Mouse (Mus musculus): Measurements from ENCODE around the gene Tmem178b. TPM values are rescaled to one million over a fixed set of nuclear protein-coding genes. Genes with fewer than 3 reads are reported as not detected.

Gene Tmem178b
- polyA plus RNA-seq, 1 experiment: not detected

- Histone ChIP-seq H3K4me3 (replicated peaks; ENCODE audit: control insufficient read depth, low read depth, low read length) (no peak overlapping the region), H3K4me1 (ENCODE audit: control insufficient read depth, insufficient read depth, low read length) (no peaks in the 10 kb centered on the region), H3K27ac (ENCODE audit: control insufficient read depth, insufficient read depth, low read depth, low read length, poor library complexity) (no peak overlapping the region)
- WGBS: 38% methylated on average over 5 of the region's 5 CpGs
- TF ChIP-seq CTCF (IDR thresholded peaks at IDR 0.05; ENCODE audit: control insufficient read depth, insufficient read depth, low read length) (no peak), POLR2A (IDR thresholded peaks at IDR 0.05; ENCODE audit: borderline replicate concordance, control insufficient read depth, low read depth, low read length) (no peak)
Observed at GRCm38 (mm10) chr6:40091250-40091651, 218.2 kb downstream of the Tmem178b start.

GRCm38 (mm10) chr6:40098498-40098897 is 225.4 kb downstream of the Tmem178b start:
- Histone ChIP-seq H3K4me3 (replicated peaks; ENCODE audit: control insufficient read depth, low read depth, low read length) (no peak overlapping the region), H3K4me1 (ENCODE audit: control insufficient read depth, insufficient read depth, low read length) (no peaks in the 10 kb centered on the region), H3K27ac (ENCODE audit: control insufficient read depth, insufficient read depth, low read depth, low read length, poor library complexity) (no peak overlapping the region)
- WGBS: 64% methylated on average over 2 of the region's 2 CpGs
- TF ChIP-seq CTCF (IDR thresholded peaks at IDR 0.05; ENCODE audit: control insufficient read depth, insufficient read depth, low read length) (no peak), POLR2A (IDR thresholded peaks at IDR 0.05; ENCODE audit: borderline replicate concordance, control insufficient read depth, low read depth, low read length) (no peak)

DNA sequence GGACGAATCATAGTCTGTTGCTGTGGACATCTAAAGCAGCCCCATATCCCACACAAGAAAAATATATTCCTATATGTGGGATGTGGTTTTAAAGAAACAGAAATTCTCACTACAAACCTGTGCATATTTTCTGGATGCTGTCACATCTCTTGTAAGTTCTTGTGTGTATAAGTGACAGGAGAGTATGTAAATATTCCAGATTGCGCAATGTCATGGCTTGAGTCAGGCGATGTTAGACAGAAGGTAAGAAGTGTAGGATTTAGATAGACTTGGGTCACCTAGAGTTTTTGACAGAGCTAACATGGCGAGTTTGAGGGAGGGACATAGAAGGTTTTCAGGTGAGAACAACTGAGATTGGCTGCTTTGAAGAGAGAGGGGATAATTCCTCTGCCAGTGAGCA is 228.7 kb downstream of the Tmem178b start:
- no peaks in the 10 kb centered on the region for H3K4me1 ChIP-seq (ENCODE audit: control insufficient read depth, insufficient read depth, low read length)
- WGBS: 70% methylated on average over 4 of the region's 4 CpGs
- H3K4me3 ChIP-seq (replicated peaks; ENCODE audit: control insufficient read depth, low read depth, low read length): no peak overlapping the region
- no peak overlapping the region for H3K27ac ChIP-seq (ENCODE audit: control insufficient read depth, insufficient read depth, low read depth, low read length, poor library complexity)
- TF ChIP-seq POLR2A (IDR thresholded peaks at IDR 0.05; ENCODE audit: borderline replicate concordance, control insufficient read depth, low read depth, low read length): no peak
- TF ChIP-seq CTCF (IDR thresholded peaks at IDR 0.05; ENCODE audit: control insufficient read depth, insufficient read depth, low read length): no peak

DNA sequence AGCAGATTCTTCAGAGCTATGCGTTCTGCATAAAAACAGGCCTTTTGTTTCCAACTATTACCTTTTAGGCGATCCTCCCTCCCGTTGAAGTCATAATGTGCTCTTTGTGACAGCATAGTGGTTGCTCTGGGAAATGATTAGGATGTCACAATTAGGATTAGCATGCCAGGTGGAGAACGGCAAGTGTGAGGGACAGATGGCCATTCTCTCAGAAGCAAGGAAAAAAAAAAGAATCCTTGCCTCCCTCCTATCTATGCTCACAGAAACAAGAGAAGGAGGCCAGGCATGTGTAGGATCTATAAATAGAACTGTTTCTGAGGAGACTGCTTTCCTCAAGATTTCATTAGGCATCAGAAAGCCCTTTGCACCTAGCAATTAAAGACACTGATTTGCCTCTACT is 229.8 kb downstream of the Tmem178b start:
- TF ChIP-seq CTCF (IDR thresholded peaks at IDR 0.05; ENCODE audit: control insufficient read depth, insufficient read depth, low read length) (no peak), POLR2A (IDR thresholded peaks at IDR 0.05; ENCODE audit: borderline replicate concordance, control insufficient read depth, low read depth, low read length) (no peak)
- WGBS: 71% methylated on average over 4 of the region's 4 CpGs
- Histone ChIP-seq H3K4me1 (ENCODE audit: control insufficient read depth, insufficient read depth, low read length) (no peaks in the 10 kb centered on the region), H3K4me3 (replicated peaks; ENCODE audit: control insufficient read depth, low read depth, low read length) (no peak overlapping the region), H3K27ac (ENCODE audit: control insufficient read depth, insufficient read depth, low read depth, low read length, poor library complexity) (no peak overlapping the region)

DNA sequence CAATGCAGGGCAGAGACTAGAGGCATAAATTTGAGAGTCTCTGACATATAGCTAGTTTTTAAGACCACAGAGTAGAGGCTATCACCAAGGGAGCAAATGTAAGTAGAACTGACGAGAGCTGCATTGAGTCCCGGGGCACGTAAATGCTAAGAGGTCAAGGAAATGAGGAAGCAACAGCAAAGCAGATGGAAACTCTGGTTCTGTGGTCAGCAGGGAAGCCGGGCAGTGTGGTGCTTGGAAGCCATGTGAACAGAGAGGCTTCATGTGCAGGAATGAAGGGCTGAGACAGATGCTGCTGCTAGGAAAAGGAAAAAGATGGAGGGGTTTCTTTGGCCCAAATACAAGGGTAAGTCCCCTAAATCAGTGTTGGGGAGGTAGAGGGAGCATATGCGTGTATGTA is 237.0 kb downstream of the Tmem178b start:
- Histone ChIP-seq H3K27ac (ENCODE audit: control insufficient read depth, insufficient read depth, low read depth, low read length, poor library complexity) (no peak overlapping the region), H3K4me1 (ENCODE audit: control insufficient read depth, insufficient read depth, low read length) (no peaks in the 10 kb centered on the region), H3K4me3 (replicated peaks; ENCODE audit: control insufficient read depth, low read depth, low read length) (no peak overlapping the region)
- WGBS: 10% methylated on average over 5 of the region's 5 CpGs
- TF ChIP-seq POLR2A (IDR thresholded peaks at IDR 0.05; ENCODE audit: borderline replicate concordance, control insufficient read depth, low read depth, low read length) (no peak), CTCF (IDR thresholded peaks at IDR 0.05; ENCODE audit: control insufficient read depth, insufficient read depth, low read length) (no peak)

DNA sequence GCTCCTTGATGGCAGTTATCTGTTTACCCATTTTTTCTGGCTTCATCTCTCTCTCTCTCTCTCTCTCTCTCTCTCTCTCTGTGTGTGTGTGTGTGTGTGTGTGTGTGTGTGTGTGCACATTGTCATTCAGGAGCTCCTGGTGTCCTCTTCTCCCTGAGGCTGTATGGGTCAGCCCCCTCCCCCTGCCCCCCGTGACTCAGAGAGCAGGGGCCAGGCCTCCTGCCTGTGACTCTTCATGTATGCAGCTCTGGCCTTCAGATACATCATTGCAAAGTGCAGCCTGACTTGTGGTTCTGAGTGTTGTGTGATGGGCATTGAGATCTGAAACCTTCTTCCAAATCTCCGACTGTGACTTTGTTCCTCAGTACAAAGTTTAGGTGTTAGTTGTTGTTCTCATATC is 237.7 kb downstream of the Tmem178b start:
- 63% methylated on average over 2 of the region's 2 CpGs for WGBS
- TF ChIP-seq POLR2A (IDR thresholded peaks at IDR 0.05; ENCODE audit: borderline replicate concordance, control insufficient read depth, low read depth, low read length) (no peak), CTCF (IDR thresholded peaks at IDR 0.05; ENCODE audit: control insufficient read depth, insufficient read depth, low read length) (no peak)
- no peak overlapping the region for H3K4me3 ChIP-seq (replicated peaks; ENCODE audit: control insufficient read depth, low read depth, low read length)
- H3K4me1 ChIP-seq (ENCODE audit: control insufficient read depth, insufficient read depth, low read length): no peaks in the 10 kb centered on the region
- no peak overlapping the region for H3K27ac ChIP-seq (ENCODE audit: control insufficient read depth, insufficient read depth, low read depth, low read length, poor library complexity)

DNA sequence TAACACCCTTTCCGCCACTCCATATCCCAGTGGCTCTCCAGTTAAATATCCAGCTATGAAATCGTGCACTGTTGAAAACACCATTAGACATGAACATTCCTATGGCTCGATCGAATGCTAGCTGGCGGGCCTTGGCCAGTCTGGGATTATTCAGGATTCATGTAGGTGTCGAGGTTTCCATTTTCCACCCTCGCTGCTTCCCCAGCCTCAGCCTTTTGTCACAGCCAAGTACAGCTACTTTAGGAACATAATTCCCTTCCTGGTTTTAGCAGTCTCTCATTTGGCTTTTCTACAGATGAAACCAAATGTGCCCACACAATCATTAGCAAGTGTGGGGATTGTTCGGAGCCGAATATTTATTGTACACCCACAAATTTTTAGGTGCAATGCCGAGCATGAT is 239.4 kb downstream of the Tmem178b start:
- 82% methylated on average over 10 of the region's 10 CpGs for WGBS
- no peak for TF ChIP-seq CTCF (IDR thresholded peaks at IDR 0.05; ENCODE audit: control insufficient read depth, insufficient read depth, low read length)
- no peak for TF ChIP-seq POLR2A (IDR thresholded peaks at IDR 0.05; ENCODE audit: borderline replicate concordance, control insufficient read depth, low read depth, low read length)
- Histone ChIP-seq H3K4me3 (replicated peaks; ENCODE audit: control insufficient read depth, low read depth, low read length) (no peak overlapping the region), H3K27ac (ENCODE audit: control insufficient read depth, insufficient read depth, low read depth, low read length, poor library complexity) (no peak overlapping the region), H3K4me1 (ENCODE audit: control insufficient read depth, insufficient read depth, low read length) (no peaks in the 10 kb centered on the region)

- Histone ChIP-seq H3K4me3 (replicated peaks; ENCODE audit: control insufficient read depth, low read depth, low read length) (no peak overlapping the region), H3K4me1 (ENCODE audit: control insufficient read depth, insufficient read depth, low read length) (no peaks in the 10 kb centered on the region), H3K27ac (ENCODE audit: control insufficient read depth, insufficient read depth, low read depth, low read length, poor library complexity) (no peak overlapping the region)
- WGBS: 75% methylated on average over 3 of the region's 3 CpGs
- no peak for TF ChIP-seq POLR2A (IDR thresholded peaks at IDR 0.05; ENCODE audit: borderline replicate concordance, control insufficient read depth, low read depth, low read length)
- no peak for TF ChIP-seq CTCF (IDR thresholded peaks at IDR 0.05; ENCODE audit: control insufficient read depth, insufficient read depth, low read length)
Observed at GRCm38 (mm10) chr6:40116225-40116624, 243.2 kb downstream of the Tmem178b start.

DNA sequence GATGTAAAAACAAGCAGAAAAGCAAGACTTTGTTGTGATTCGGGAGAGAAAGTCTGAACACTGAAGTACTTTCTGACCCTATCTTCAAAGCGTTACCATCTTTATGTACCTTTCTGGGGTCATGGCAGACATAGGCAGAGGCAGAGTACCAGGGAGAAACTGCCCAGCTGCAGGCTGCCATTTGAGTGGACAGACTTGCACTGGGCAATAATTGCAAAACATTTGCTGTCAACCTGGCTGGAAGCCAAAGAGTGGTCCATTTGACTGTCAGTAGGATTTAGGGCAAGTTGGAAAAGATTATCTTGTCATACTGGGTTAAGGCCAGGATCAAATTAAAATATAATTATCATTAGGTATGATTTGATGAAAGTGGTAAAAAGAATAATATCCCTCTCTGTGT is 247.1 kb downstream of the Tmem178b start:
- TF ChIP-seq POLR2A (IDR thresholded peaks at IDR 0.05; ENCODE audit: borderline replicate concordance, control insufficient read depth, low read depth, low read length): no peak
- no peak for TF ChIP-seq CTCF (IDR thresholded peaks at IDR 0.05; ENCODE audit: control insufficient read depth, insufficient read depth, low read length)
- 84% methylated on average over 2 of the region's 2 CpGs for WGBS
- no peak overlapping the region for H3K4me3 ChIP-seq (replicated peaks; ENCODE audit: control insufficient read depth, low read depth, low read length)
- H3K4me1 ChIP-seq (ENCODE audit: control insufficient read depth, insufficient read depth, low read length): no peaks in the 10 kb centered on the region
- no peak overlapping the region for H3K27ac ChIP-seq (ENCODE audit: control insufficient read depth, insufficient read depth, low read depth, low read length, poor library complexity)
